Comparison of ENCODE assay signal across 9 mouse cellular contexts in the genomic region with DNA sequence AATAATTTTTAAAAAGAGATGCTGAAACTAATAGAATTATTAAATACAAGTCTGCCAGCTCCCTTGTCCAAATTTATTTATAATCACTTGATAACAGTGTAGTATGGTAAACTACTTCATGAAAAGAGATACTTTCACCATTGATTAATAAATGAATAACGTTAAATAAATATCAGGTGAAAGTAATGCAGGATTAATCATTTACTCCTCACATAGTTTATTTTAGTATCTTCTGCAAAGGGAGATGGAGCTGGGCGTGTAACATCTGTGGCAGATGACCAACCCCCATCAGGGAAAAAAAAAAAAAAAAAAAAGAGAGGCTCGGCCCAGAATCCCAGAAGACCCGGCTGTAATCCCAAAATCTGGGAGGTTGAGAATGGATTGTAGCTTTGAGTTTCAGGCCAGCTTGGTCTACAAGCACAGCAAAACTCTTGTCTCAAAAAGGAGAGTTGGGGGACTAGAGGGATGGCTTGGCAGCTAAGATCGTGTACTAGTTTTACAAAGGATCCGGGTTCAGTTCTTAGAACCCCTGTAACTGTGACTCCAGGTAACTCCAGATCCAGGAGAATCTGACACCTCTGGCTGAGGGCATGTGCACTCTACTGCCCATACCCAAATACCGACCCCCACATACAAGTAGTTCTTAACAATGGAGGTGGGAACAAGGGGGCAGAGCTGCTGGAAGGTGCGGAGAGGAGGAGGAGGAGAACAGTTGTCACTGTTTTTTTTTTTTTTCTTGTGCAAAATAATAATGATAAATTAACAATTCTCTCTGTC. TPM values are rescaled to one million over a fixed set of nuclear protein-coding genes. Genes with fewer than 3 reads are reported as not detected.
DNase-seq lines count a peak whose midpoint lies in the region; ATAC-seq lines count a peak whose summit lies in the region.
"Had no signal": no experiment of that assay in that cellular context is flagged by ENCODE, and none has a peak within 500 bp of the region (broad histone marks: within the 10 kb centered on the region; RNA-seq: fewer than 3 reads in every experiment).

No protein-coding gene starts in this region.

- H3K9ac ChIP-seq in heart, embryonic 16.5 days (ENCODE audit: low read length): peak overlapping the region; percentile 93
- peak overlapping the region; percentile 32; the same call in 1 of the 2 replicates for H3K9ac ChIP-seq in hindbrain, embryonic 12.5 days
- peak overlapping the region; percentile 99; the same call in 1 of the 2 replicates for H3K9ac ChIP-seq in midbrain, embryonic 15.5 days

- peak overlapping the region; percentile 74 for H3K4me2 ChIP-seq in heart, embryonic 16.5 days (ENCODE audit: low read depth, low read length)
- peak overlapping the region; percentile 61 for H3K4me2 ChIP-seq in hindbrain, embryonic 12.5 days (replicated peaks)
- peak overlapping the region; percentile 79 for H3K4me2 ChIP-seq in midbrain, embryonic 15.5 days

- no peak for DNase-seq in heart, postnatal 4 days
- peak; percentile 34 for DNase-seq in R1 (ENCODE audit: low read depth, low spot score)
- DNase-seq in layer of hippocampus, adult 18-20 months (ENCODE audit: low spot score in 2 of 2): no peak
- no peak for DNase-seq in T-cell, adult 2 months (ENCODE audit: low spot score)
- DNase-seq in kidney, adult 8-10 months: no peak
- DNase-seq: adrenal gland, postnatal 10 days had no signal

- no peaks in the 10 kb centered on the region for H3K27me3 ChIP-seq in heart, embryonic 16.5 days (ENCODE audit: control insufficient read depth, insufficient read depth, low read length)
- no peaks in the 10 kb centered on the region for H3K27me3 ChIP-seq in hindbrain, embryonic 12.5 days
- no peaks in the 10 kb centered on the region for H3K27me3 ChIP-seq in midbrain, embryonic 15.5 days (replicated peaks)

- no peak for ATAC-seq in heart, embryonic 16.5 days (replicated peaks; ENCODE audit: extremely low read depth, insufficient read depth, low FRiP score)
- ATAC-seq in hindbrain, embryonic 12.5 days (ENCODE audit: low FRiP score): no peak
- no peak for ATAC-seq in midbrain, embryonic 15.5 days (replicated peaks)

- H3K4me3 ChIP-seq in heart, embryonic 16.5 days (ENCODE audit: low read length): peak overlapping the region; percentile 97
- H3K4me3 ChIP-seq in hindbrain, embryonic 12.5 days: peak overlapping the region; percentile 74
- peak overlapping the region; percentile 98 for H3K4me3 ChIP-seq in midbrain, embryonic 15.5 days

- H3K36me3 ChIP-seq in heart, embryonic 16.5 days (ENCODE audit: control insufficient read depth, insufficient read depth): peaks cover 22% of the 10 kb centered on the region
- H3K36me3 ChIP-seq in hindbrain, embryonic 12.5 days: peaks cover 38% of the 10 kb centered on the region
- H3K36me3 ChIP-seq in midbrain, embryonic 15.5 days (replicated peaks): peaks cover 22% of the 10 kb centered on the region

- H3K9me3 ChIP-seq in heart, embryonic 16.5 days (replicated peaks; ENCODE audit: control insufficient read depth, low read length): no peaks in the 10 kb centered on the region
- no peaks in the 10 kb centered on the region for H3K9me3 ChIP-seq in hindbrain, embryonic 12.5 days (replicated peaks)
- H3K9me3 ChIP-seq in midbrain, embryonic 15.5 days: no peaks in the 10 kb centered on the region

- no peak overlapping the region for H3K27ac ChIP-seq in heart, embryonic 16.5 days (ENCODE audit: low read length)
- no peak overlapping the region for H3K27ac ChIP-seq in hindbrain, embryonic 12.5 days
- no peak overlapping the region for H3K27ac ChIP-seq in midbrain, embryonic 15.5 days

- WGBS in heart, embryonic 16.5 days: 24% methylated on average over 8 of the region's 8 CpGs
- WGBS in hindbrain, embryonic 12.5 days: 41% methylated on average over 8 of the region's 8 CpGs
- 35% methylated on average over 8 of the region's 8 CpGs for WGBS in midbrain, embryonic 15.5 days

- peaks cover 10% of the 10 kb centered on the region for H3K4me1 ChIP-seq in heart, embryonic 16.5 days (ENCODE audit: control insufficient read depth, insufficient read depth, low read length)
- H3K4me1 ChIP-seq in hindbrain, embryonic 12.5 days: peaks cover 12% of the 10 kb centered on the region
- peaks cover 18% of the 10 kb centered on the region for H3K4me1 ChIP-seq in midbrain, embryonic 15.5 days

RNA-seq across cellular contexts. Expression of a gene that starts 1.1 kb away (rescaled TPM):
- polyA plus RNA-seq in heart, embryonic 16.5 days (2015; fragmentation: Nextera tagmentation; extraction: Ambion mirVana): 35.0 and 39.6 TPM in 2 replicates
- total RNA-seq in heart, postnatal 4 days (2021): 10 to 100 TPM; 56.8 to 58.2 TPM
- polyA plus RNA-seq in hindbrain, embryonic 12.5 days (2016; fragmentation: Nextera tagmentation; extraction: Ambion mirVana): 31.6 and 35.1 TPM in 2 replicates
- polyA plus RNA-seq in midbrain, embryonic 15.5 days (2015; fragmentation: Nextera tagmentation; extraction: Ambion mirVana): 32.0 and 33.0 TPM in 2 replicates
- total RNA-seq in layer of hippocampus, adult 18-20 months (2021): 10 to 100 TPM; 29.1 to 29.5 TPM

RNA-seq across cellular contexts. Expression of a gene that starts 28.7 kb away (rescaled TPM):
- polyA plus RNA-seq in heart, embryonic 16.5 days (2015; fragmentation: Nextera tagmentation; extraction: Ambion mirVana): 27.4 and 28.9 TPM in 2 replicates
- 10 to 100 TPM; 14.0 to 15.4 TPM for total RNA-seq in heart, postnatal 4 days (2021)
- polyA plus RNA-seq in hindbrain, embryonic 12.5 days (2016; fragmentation: Nextera tagmentation; extraction: Ambion mirVana): 73.5 and 76.8 TPM in 2 replicates
- 52.6 and 56.4 TPM in 2 replicates for polyA plus RNA-seq in midbrain, embryonic 15.5 days (2015; fragmentation: Nextera tagmentation; extraction: Ambion mirVana)
- total RNA-seq in layer of hippocampus, adult 18-20 months (2021): 10 to 100 TPM; 48.8 to 49.6 TPM

RNA-seq across cellular contexts. Expression of a gene that starts 37.1 kb away (rescaled TPM):
- polyA plus RNA-seq in heart, embryonic 16.5 days (2015; fragmentation: Nextera tagmentation; extraction: Ambion mirVana): 62.0 and 64.4 TPM in 2 replicates
- total RNA-seq in heart, postnatal 4 days (2021): 10 to 100 TPM; 31.2 to 33.6 TPM
- 65.3 and 67.4 TPM in 2 replicates for polyA plus RNA-seq in hindbrain, embryonic 12.5 days (2016; fragmentation: Nextera tagmentation; extraction: Ambion mirVana)
- polyA plus RNA-seq in midbrain, embryonic 15.5 days (2015; fragmentation: Nextera tagmentation; extraction: Ambion mirVana): 35.4 and 40.8 TPM in 2 replicates
- 10 to 100 TPM; 24.4 to 24.8 TPM for total RNA-seq in layer of hippocampus, adult 18-20 months (2021)

Comparison
In these comparisons a context has a peak if more than half of its experiments do, and no peak if none do; other contexts are left out.
1. H3K9ac ChIP-seq: peak in every context shown above with its lines; median percentile 99 in midbrain, embryonic 15.5 days; 93 in heart, embryonic 16.5 days; 32 in hindbrain, embryonic 12.5 days.